Mouse (Mus musculus) spleen, postnatal 4 days (tissue): ENCODE measurements around the gene Fasn.

ENCODE experiments used
- DNase-seq, 2 experiments: peaks; one replicate each; pipeline ENCODE4 v3.0.0; 2022; ENCODE audit warnings: low spot score in 2 of 2

Fasn gene

DNA sequence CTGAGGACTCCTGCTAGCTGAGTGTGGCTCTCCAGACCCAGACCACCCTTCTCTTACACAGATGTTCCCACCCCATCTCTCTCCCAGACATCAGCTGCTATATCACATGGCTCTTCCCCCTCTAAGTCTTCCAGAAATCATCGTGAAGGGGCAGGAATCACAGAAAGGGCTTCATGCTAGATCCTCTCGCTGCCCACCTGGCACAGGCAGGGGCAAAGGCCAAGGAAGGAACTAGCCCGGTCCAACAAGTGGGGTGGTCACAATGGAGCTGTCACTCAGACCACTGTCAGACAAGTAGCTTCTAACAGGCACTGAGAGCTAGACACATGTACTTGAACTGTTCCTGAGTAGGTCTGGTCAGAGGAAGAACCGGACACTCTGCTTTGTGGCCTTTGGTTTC, 4.1 kb upstream of the Fasn start:
- DNase-seq = peak in 1 of 2 experiments; percentile 60

DNA sequence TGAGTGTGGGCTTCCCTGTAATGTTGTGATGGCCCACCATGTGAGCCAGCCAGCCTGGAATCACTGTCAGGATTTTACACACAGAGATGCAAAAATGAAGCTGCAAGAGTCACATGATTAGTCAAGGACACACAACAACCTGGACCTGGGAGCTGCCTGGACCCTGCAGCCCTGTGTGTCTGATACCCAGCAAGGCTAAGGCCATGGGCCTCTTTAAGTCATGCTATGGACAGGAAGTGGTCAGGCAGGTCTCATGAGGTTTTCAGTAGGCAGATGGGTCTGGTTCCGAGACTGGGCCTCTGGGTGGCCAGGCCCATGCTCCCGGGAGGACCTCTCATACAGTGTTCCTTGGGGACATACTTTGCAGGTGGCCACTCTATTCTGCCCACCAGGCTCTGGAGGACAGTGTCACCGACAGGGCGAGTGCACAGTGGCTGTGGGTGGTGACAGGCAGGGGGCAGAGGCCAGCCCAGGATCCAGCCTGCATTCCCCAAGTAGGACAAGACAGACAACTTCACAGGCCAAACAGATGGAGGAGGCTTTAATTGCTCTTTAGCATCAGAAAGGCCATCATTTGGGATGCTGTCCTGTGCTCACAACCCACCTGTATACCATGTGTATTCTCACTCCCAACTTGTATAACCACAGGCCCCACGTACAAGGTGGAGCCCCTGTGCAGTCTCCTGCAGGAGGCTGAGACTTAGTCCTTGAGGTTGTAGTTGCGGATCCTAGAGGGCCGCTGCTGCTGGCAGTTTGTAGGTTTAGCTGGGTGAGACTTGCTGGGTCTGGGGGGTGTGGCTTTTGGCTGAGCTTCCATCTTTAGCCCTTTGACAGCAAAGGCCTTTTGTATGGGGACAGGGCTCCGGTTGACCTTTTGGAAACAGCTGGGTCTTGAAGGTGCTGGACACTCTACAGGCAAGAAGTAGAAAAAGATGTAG, 1.9 kb upstream of the Fasn start:
- DNase-seq = peak in 1 of 2 experiments; percentile 60

DNA sequence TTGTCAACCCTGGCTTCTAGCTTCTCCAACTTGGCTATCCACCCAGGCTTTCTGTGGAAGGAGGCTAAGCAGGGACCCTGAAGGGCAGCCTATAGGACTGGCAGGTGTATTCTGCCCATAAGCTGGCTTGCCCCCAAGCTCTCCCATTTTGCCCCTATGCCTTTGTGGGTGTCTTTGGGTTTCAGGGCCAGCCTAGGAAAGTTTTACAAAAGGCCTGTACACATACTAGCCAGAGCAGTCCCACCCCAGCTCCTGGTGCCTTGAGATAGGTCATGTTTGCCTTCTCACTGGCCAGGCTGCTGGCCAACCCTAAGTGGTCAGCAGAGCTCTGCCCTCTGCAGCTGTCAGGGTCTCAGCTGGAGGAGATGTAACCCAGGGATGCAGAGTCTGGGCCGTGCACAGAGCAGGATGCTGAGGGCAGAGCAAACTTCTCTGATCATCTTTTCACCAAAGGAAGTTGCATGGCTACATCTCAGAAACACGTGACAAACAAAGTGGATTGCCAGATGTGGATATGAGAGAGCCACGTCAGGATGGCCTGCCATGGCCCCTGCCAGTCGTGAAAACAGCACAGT, 1.0 kb upstream of the Fasn start:
- peak in 1 of 2 experiments; percentile 59 for DNase-seq

DNA sequence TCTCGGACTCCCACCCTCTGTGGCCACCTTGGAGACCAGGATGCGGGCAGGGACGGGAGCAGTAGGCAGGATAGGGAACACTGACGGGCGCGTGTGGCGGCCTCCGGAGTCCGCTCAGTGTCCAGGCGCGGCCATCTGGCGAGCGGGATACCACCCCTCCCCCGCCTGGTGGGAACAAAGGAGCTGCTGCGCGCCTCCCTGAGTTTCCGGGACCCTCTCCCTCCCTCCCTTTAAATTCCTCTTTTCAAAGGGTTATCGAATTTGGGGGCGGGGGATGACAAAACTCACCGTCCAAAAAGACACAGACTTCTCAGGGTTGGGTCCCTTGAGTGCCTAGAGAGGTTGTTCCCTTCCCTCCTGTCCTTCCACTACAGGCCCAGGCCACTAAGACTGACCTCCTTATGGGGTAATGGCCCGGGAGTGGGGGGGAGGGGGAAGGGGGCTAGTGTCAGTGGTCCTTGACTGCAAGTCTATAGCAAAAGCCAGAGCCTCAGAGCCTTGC, 491 bp upstream of the Fasn start:
- DNase-seq = no peak

DNA sequence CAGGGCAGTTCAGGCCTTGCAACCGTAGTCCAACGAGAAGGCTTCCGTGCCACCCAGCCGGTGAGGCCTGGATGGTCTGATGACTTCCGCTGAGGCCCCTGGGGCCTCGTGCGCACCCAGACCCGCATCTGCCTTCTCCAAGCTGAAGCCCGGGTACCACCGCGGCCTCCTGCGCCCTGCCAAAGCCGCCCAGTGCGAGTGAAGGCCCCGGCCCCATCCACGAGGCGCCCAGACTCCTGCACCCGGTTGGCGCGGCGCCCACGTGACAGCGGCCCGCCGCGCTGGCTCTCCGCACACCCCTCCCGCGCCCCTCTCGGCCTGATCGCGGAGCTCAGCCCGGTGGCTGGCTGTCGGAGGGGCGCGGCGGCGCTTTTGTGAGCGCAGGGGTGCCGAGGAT, 798 bp downstream of the Fasn start:
- DNase-seq = peak in 1 of 2 experiments; percentile 54

DNA sequence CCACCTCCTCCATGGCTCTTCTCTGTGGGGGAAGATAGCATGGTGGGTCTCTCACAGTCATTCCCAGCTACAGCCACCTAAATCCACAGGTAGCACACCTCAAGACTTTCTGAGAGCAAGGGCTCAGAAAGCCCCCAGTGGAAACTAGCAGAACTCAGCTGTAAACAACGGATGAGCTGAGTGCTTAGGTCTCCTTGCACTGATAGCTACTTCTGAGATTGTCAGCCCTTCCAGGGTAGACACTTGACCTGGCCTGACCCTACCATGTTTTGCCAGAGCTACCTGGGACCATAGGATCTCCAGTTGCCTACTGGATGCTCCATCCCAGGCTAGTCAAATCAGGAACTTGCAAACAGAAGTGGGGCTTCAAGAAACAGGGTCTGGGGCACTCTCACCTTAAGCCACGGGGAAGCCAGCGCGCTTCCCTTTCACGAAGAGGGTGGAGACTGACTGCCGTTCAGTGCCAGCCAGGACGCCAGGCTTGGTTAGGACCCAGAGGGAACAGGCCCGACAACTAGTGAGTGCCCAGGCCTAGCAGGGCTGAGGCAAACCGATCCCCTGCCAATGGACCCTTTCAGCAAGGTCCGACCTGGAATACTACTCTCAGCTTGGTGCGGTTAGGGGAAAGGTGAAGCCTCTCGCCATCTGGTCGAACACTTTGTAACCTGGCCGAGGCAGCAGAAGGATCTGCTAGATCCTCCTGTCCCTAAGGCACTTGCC, 1.4 kb downstream of the Fasn start:
- peak in 1 of 2 experiments; percentile 73 for DNase-seq

DNA sequence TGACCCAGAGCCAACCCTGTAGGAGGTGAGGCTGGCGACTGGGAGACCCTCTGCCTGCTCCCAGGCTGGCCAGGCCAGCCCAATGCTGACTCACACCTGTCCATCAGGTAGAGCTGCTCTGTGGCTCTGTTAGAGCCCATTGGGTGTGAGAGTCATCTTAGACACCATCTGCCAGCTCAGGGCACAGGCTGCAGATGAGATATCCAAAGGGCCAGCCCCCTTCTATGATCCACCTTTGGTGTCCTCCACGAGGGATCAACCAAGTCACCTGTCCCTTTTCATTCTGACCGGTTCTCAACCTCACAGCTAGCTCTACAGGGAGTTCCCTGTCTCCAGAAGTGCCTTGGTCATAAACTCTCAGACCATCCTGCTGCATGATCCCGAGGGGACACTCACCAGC, 2.0 kb downstream of the Fasn start:
- DNase-seq = no peak

DNA sequence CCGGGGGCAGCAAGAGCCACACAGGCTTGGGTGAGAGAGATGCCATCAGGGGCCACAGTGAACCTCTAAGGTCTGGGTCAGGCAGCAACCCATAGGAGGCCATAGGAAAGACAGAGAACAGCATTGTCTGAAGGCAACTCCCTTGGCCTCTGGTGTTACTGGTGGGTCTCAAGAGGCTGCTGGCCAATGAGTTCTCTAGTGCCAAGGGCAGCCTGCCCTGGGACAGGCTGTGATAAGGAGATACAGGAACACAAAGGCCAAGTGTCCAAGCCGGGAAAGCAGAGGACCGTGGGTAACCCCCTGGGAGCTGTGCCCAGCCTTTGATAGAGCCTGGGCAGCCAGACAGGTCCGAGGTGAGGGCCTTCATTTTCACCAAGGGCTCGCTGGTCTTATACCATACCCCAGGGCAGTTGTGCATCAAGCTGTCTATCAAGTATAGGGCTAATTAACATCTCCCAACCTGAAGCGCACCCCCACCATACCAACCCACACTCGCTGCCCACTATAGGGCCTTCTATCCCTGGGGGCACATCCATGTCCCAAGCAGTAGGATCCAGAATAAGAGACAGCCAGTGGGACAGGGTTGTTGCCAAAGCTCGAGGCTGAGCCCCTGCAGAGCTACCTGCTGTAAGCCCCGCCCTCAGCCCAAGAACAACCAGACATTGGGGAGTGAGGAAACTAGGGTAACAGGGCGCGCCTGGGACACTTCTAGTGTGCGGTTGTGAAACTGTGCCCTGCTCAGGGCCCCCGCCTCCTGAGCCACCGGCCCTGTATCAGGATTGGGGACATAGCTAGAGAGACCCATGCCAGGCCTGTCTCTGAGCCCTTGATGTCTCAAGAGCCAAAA, 3.0 kb downstream of the Fasn start:
- no peak for DNase-seq

DNA sequence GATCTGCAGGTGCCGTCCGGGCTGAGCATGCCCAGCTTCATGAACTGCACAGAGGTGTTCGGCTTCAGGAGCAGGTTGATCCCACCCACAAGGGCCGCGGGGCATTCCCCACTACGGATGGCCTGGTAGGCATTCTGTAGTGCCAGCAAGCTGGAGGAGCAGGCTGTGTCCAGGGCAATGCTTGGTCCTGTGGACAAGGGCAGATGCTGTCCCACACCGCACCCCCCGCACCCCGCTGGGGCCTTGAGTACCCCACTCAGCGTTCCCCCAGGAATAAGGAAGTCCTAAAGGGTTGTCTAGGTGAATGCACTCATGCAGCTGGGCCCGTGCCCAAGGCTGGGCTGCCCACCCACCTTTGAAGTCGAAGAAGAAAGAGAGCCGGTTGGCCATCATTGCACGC, 3.8 kb downstream of the Fasn start:
- DNase-seq = no peak

DNA sequence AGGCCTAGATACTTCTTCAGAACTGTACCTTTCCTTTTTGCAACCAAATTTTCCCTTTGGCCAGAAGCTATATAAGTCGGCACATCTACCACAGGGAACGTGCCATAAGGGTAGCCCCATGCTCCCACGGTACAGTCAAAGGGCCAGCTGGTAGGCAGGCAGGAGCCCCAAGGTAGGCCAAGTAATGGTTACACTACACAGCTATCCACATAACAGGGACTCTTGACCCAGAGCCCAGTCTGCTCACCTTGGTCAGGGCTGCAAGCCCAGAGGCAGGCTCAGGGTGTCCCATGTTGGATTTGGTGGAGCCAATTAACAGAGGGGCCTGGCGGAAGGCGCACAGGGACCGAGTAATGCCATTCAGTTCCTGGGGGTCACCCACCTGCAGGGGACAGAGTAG, 4.8 kb downstream of the Fasn start:
- DNase-seq = no peak

DNA sequence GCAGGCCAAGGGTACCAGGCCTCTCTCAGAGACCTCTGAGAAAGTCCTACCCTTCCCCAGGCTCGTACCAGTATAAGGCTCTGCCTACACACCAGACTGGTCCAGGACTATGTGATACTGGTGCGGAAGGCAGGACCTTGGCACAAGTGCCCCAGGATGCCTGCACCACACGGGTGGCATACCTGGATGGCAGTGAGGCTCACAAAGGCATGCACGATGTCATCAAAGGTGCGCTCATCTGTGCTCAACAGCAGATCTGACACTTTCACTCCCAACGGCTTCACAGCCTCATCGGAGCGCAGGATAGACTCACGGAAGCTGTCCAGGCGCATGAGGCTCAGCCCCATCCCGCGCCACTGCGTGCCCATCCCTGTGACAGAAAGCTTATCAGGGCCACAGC, 6.1 kb downstream of the Fasn start:
- no peak for DNase-seq

DNA sequence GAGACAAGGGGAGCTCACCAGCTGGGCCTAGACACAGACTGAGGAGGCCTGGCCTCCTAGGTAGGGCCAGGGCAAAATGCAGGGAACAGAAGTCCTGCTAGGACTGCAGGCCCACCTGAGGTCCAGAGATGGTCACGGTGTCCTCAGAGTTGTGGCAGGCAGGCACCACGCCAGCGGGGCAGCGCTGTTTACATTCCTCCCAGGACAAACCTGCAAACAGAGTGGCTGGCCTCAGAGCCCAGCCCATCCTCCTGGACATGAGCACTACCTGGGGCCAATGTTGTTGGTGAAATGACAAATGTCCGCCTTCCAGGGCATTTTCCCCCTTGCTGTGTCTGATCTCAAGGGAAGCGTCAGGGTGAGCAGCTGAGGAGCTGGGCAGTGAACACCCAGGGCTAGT, 7.0 kb downstream of the Fasn start:
- DNase-seq = no peak

DNA sequence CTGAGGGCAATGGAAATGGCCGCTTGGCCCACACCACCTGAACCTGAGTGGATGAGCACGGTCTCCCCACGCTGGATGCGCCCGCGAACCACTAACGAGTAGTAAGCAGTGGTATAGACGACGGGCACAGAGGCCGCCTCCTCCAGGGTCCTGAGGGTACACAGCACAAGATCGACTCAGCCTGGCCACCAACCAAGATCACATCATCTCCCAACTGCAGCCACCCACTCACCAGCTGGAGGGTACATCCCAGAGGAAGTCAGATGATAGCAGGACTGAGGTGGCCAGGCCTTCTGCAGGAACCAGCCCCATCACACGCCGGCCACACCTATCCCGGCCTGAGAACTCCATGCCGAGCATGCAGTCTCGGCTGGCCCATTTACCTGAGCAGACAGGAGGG, 12.3 kb downstream of the Fasn start:
- DNase-seq = no peak

DNA sequence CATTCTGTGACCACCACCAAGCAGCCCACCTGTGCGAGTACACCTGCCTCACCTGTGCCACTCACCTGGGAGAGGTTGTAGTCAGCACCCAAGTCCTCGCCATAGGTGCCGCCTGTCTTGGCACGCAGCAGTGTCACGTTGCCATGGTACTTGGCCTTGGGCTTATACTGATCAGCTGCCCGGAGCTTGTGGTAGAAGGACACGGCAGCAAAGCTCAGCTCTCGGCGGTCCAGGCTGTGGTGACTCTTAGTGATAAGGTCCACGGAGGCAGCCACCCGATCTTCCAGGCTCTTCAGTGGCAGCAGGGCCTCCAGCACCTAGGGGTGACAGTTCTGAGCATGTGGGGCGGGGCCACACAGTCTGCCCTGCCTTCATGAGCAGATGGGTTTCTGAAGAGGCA, 16.3 kb downstream of the Fasn start:
- DNase-seq = no peak

DNA sequence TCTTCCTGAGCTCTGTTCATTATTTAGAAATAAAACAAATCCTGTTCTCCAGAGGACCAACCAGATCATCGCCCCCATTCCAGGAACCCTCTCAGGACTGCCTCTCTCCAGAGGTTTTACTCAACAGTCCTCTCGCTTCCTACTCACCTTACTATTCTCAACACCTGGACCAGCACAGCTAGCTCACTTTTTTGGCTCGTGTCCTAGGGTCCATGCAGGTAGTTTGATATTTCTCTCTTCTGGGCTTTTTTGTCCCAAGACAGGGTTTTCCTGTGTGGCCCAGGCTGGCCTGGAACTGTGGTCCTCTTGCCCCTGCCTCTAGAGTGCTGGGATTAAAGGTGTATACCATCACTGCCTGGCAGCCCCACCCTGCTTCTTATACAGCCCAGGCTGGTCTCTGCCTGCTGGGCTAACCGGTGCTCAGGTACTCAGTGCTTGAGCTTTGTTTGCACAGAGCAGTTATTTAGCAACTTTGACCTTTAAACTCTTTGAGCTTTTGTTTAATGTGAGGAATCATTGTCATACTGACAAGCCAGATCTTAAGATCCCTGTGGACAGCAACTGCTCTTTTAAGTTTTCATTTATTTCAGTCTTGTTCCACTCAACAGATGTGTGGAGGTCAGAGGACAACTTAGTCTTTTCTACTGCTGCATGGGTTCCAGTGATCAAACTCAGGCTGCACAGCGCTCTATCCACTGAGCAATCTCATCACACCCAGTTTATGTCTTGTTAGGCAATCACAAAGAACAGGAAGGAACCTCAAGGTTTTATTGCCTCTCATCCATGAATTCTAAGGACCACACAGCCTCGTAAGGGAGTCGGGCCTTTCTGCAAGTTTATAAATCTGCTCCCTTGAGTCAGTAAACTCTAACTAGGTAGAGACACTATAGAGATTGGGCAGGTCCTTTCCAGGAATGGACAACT, 18.7 kb downstream of the Fasn start:
- DNase-seq = no peak

DNA sequence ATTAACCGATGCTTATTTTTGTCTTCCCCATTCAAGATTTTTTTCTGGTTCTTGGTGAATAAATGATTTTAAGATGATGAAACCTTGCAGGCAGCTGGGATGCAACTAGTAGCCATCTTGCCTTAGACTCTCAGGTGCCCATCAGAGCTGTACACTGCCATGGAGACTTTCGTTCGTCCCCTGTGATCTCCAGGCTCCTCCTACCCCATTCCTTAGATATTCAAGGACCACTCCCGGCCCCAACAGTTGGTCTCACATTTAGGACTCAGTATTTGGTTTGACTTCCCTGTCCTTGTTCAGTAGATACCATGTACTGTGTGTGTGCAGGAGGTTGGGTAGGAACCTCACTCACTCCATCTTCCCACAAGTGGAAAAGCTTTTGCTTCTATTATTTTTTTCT, 19.6 kb downstream of the Fasn start:
- no peak for DNase-seq

DNA sequence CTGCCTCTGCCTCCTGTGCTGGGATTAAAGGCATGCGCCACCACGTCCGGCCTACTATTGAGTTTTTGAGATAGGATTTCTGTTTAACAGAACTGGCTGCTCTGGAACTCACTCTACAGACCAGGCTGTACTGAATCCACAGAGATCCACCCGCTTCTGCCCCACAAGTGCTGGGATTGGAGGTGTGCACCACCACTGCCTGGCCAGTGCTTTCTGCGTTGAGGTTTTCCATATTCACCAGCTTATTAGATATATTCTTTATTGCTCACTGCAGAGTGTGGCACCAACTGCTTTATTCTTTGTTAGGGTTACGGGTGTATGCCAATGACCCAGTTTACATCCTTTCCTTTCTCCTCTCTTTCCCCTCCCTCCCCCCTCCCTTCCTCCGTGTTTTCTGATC, 20.1 kb downstream of the Fasn start:
- no peak for DNase-seq

DNA sequence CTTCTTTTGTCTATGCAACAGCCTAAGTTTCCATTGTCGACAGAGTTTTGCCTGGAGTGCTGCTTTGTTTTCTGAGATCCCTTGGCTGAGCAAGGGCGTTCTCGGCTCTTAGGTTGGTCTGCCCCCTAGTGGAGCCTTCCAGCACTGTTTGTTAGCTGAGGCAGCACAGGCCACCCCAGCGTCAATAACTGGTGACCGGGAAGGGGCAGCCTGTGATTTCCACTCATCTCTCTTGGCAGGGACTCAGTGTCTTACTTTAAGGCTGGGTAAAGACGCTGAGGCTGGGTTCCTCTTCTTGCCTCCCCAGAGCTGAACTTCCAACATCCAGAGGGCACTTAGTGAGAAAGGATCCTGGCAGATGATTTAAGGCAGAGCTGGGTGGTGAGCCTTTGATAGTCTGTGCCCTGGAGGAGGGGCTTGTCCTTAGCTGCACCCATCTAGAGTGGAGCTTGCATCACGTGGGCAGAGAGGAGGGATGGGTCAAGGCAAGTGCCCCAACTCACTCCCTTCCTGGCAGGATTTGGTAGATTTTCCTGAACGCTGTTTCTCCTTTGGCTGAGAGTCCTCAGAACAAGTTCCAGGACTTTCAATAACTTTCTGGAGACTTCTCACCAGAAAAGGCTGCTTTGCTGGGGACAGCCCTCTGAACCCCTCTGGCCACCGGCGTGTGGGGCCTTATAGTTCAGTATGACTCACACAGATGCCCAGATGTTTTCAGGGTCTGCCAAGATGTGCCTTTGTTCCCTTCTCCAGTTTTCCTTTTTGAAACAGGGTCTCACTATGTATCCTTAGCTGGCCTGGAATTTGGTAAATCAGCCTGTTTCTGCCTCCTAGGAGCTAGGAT, 24.1 kb downstream of the Fasn start:
- peak; percentile 84 to 94 for DNase-seq

DNA sequence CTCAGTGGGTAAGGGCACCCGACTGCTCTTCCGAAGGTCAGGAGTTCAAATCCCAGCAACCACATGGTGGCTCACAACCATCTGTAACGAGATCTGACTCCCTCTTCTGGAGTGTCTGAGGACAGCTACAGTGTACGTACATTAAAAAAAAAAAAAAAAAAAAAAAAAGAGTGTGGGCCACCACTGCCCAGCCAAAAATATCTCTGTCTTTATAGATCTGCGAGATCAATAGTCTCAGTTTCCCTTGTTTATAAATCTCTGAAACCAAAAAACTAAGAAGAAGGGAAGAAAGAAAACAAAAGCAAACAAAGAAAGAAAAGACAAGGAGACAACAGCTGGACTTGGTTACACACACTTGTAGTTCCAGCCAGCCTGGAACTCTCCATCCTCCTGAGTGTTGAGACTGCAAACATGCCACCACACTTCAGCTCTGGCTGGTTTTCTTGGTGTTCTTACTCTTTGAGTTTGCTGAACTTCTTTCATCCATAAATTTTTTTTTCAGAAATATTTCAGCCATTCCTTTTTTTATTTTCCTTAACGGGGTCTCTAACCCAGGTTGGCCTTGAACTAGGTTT, 24.9 kb downstream of the Fasn start:
- no peak for DNase-seq
